Mouse (Mus musculus) megakaryocyte progenitor cell, adult 5-6 weeks (primary cell): ENCODE measurements around the gene Fam240a. TPM values are rescaled to one million over a fixed set of nuclear protein-coding genes. Genes with fewer than 3 reads are reported as not detected.

ENCODE experiments used
- total RNA-seq, 2 experiments: library from RNA; stranded (forward) in 1 of 2; stranded (reverse) in 1 of 2; fragments of 157-497, 149-512 nt in 1 of 2; fragments of 200-1000 nt in 1 of 2; gene quantifications; 2 replicates each; pipeline versions ENCODE4 v1.2.3 to v1.2.4; 2015 to 2017

The Fam240a gene
- total RNA-seq, 2 experiments from 2014 or later: not detected

Other genes with a start within 250 kb of the Fam240a start
- not detected in 2 replicates for gene Myl3, start 175.0 kb downstream of the Fam240a start, total RNA-seq (2015)
- gene Myl3, start 175.0 kb downstream of the Fam240a start, total RNA-seq (2017): not detected in 2 replicates
- 0.15 TPM in 1 of 2 replicates, not detected in the other for gene Pth1r, start 169.7 kb downstream of the Fam240a start, total RNA-seq (2015)
- gene Pth1r, start 169.7 kb downstream of the Fam240a start, total RNA-seq (2017): 0.92 TPM in 1 of 2 replicates, not detected in the other
- not detected in 2 replicates for gene Prss42, start 118.7 kb downstream of the Fam240a start, total RNA-seq (2015)
- gene Prss42, start 118.7 kb downstream of the Fam240a start, total RNA-seq (2017): not detected in 2 replicates
- gene Prss44, start 102.9 kb downstream of the Fam240a start, total RNA-seq (2015): not detected in 2 replicates
- gene Prss44, start 102.9 kb downstream of the Fam240a start, total RNA-seq (2017): not detected in 2 replicates
- not detected in 2 replicates for gene Prss43, start 90.2 kb downstream of the Fam240a start, total RNA-seq (2015)
- not detected in 2 replicates for gene Prss43, start 90.2 kb downstream of the Fam240a start, total RNA-seq (2017)
- gene Prss45, start 82.3 kb downstream of the Fam240a start, total RNA-seq (2015): not detected in 2 replicates
- not detected in 2 replicates for gene Prss45, start 82.3 kb downstream of the Fam240a start, total RNA-seq (2017)
- not detected in 2 replicates for gene Prss46, start 72.4 kb downstream of the Fam240a start, total RNA-seq (2015)
- not detected in 2 replicates for gene Prss46, start 72.4 kb downstream of the Fam240a start, total RNA-seq (2017)
- 2.3 and 10.4 TPM in 2 replicates for gene Prss50, start 58.9 kb downstream of the Fam240a start, total RNA-seq (2015)
- gene Prss50, start 58.9 kb downstream of the Fam240a start, total RNA-seq (2017): 1.4 and 1.6 TPM in 2 replicates
- gene Als2cl, start 37.0 kb downstream of the Fam240a start, total RNA-seq (2015): 0.07 and 0.44 TPM in 2 replicates
- 0.08 and 0.20 TPM in 2 replicates for gene Als2cl, start 37.0 kb downstream of the Fam240a start, total RNA-seq (2017)
- not detected in 2 replicates for gene Tmie, start 36.7 kb downstream of the Fam240a start, total RNA-seq (2015)
- not detected in 2 replicates for gene Tmie, start 36.7 kb downstream of the Fam240a start, total RNA-seq (2017)
- gene Tdgf1, start 29.3 kb upstream of the Fam240a start, total RNA-seq (2015): not detected in 2 replicates
- not detected in 2 replicates for gene Tdgf1, start 29.3 kb upstream of the Fam240a start, total RNA-seq (2017)
- 0.35 TPM in 1 of 2 replicates, not detected in the other for gene Lrrc2, start 34.7 kb upstream of the Fam240a start, total RNA-seq (2015)
- not detected in 2 replicates for gene Lrrc2, start 34.7 kb upstream of the Fam240a start, total RNA-seq (2017)
- not detected in 2 replicates for gene Rtp3, start 73.7 kb upstream of the Fam240a start, total RNA-seq (2015)
- gene Rtp3, start 73.7 kb upstream of the Fam240a start, total RNA-seq (2017): not detected in 2 replicates
- 147 and 161 TPM in 2 replicates for gene Ltf, start 102.4 kb upstream of the Fam240a start, total RNA-seq (2015)
- gene Ltf, start 102.4 kb upstream of the Fam240a start, total RNA-seq (2017): 168 and 196 TPM in 2 replicates
- gene Ccrl2, start 140.7 kb upstream of the Fam240a start, total RNA-seq (2015): 2.9 and 4.1 TPM in 2 replicates
- 3.9 and 8.9 TPM in 2 replicates for gene Ccrl2, start 140.7 kb upstream of the Fam240a start, total RNA-seq (2017)
- 43.9 and 48.3 TPM in 2 replicates for gene Lrrfip2, start 200.7 kb upstream of the Fam240a start, total RNA-seq (2015)
- gene Lrrfip2, start 200.7 kb upstream of the Fam240a start, total RNA-seq (2017): 66.8 and 74.0 TPM in 2 replicates